Mouse (Mus musculus): ENCODE measurements around the gene Gch1. TPM values are rescaled to one million over a fixed set of nuclear protein-coding genes. Genes with fewer than 3 reads are reported as not detected.

Gch1 gene
- polyA plus RNA-seq, 1 experiment, result 2.9 TPM

GRCm38 (mm10) chr14:47144326-47144725 lies 44.9 kb downstream of the Gch1 start:
- DNase-seq, result no peak
- TF ChIP-seq CTCF (IDR thresholded peaks at IDR 0.05; ENCODE audit: borderline replicate concordance, insufficient read depth, low read depth, low read length) (no peak), POLR2A (IDR thresholded peaks at IDR 0.05; ENCODE audit: borderline replicate concordance, insufficient read depth, low read length) (no peak)
- Histone ChIP-seq H3K4me1 (ENCODE audit: control insufficient read depth, insufficient read depth, low read length) (no peaks in the 10 kb centered on the region), H3K27me3 (ENCODE audit: control insufficient read depth, insufficient read depth, low read length) (no peaks in the 10 kb centered on the region), H3K4me3 (replicated peaks; ENCODE audit: insufficient read depth, low read depth, low read length) (no peak overlapping the region), H3K27ac (ENCODE audit: insufficient read depth, low read length) (no peak overlapping the region)
- WGBS, result 97% methylated on average over 5 of the region's 5 CpGs

- no peaks in the 10 kb centered on the region for H3K27me3 ChIP-seq (ENCODE audit: control insufficient read depth, insufficient read depth, low read length)
- H3K4me3 ChIP-seq (replicated peaks; ENCODE audit: insufficient read depth, low read depth, low read length), result no peak overlapping the region
- H3K27ac ChIP-seq (ENCODE audit: insufficient read depth, low read length), result no peak overlapping the region
- 79% methylated on average over 3 of the region's 3 CpGs for WGBS
- no peak for TF ChIP-seq CTCF (IDR thresholded peaks at IDR 0.05; ENCODE audit: borderline replicate concordance, insufficient read depth, low read depth, low read length)
- no peak for TF ChIP-seq POLR2A (IDR thresholded peaks at IDR 0.05; ENCODE audit: borderline replicate concordance, insufficient read depth, low read length)
- DNase-seq, result no peak
- no peaks in the 10 kb centered on the region for H3K4me1 ChIP-seq (ENCODE audit: control insufficient read depth, insufficient read depth, low read length)
These were observed 50.4 kb downstream of the Gch1 start for GRCm38 (mm10) chr14:47138853-47139252.

- TF ChIP-seq POLR2A (IDR thresholded peaks at IDR 0.05; ENCODE audit: borderline replicate concordance, insufficient read depth, low read length), result no peak
- no peak for TF ChIP-seq CTCF (IDR thresholded peaks at IDR 0.05; ENCODE audit: borderline replicate concordance, insufficient read depth, low read depth, low read length)
- no peak overlapping the region for H3K4me3 ChIP-seq (replicated peaks; ENCODE audit: insufficient read depth, low read depth, low read length)
- H3K4me1 ChIP-seq (ENCODE audit: control insufficient read depth, insufficient read depth, low read length), result no peaks in the 10 kb centered on the region
- peak in 1 of 2 experiments; percentile 24 for DNase-seq
- H3K27me3 ChIP-seq (ENCODE audit: control insufficient read depth, insufficient read depth, low read length), result no peaks in the 10 kb centered on the region
- H3K27ac ChIP-seq (ENCODE audit: insufficient read depth, low read length), result no peak overlapping the region
- 88% methylated on average over 5 of the region's 5 CpGs for WGBS
These were observed 52.6 kb downstream of the Gch1 start for GRCm38 (mm10) chr14:47136637-47137036.

- H3K4me3 ChIP-seq (replicated peaks; ENCODE audit: insufficient read depth, low read depth, low read length), result no peak overlapping the region
- no peak overlapping the region for H3K27ac ChIP-seq (ENCODE audit: insufficient read depth, low read length)
- no peak for DNase-seq
- no peak for TF ChIP-seq POLR2A (IDR thresholded peaks at IDR 0.05; ENCODE audit: borderline replicate concordance, insufficient read depth, low read length)
- TF ChIP-seq CTCF (IDR thresholded peaks at IDR 0.05; ENCODE audit: borderline replicate concordance, insufficient read depth, low read depth, low read length), result no peak
- H3K27me3 ChIP-seq (ENCODE audit: control insufficient read depth, insufficient read depth, low read length), result no peaks in the 10 kb centered on the region
- H3K4me1 ChIP-seq (ENCODE audit: control insufficient read depth, insufficient read depth, low read length), result no peaks in the 10 kb centered on the region
- WGBS, result 70% methylated on average over 10 of the region's 10 CpGs
These were observed 55.3 kb downstream of the Gch1 start for GRCm38 (mm10) chr14:47133948-47134347.

GRCm38 (mm10) chr14:47127987-47128386 lies 61.2 kb downstream of the Gch1 start:
- no peak for DNase-seq
- H3K4me3 ChIP-seq (replicated peaks; ENCODE audit: insufficient read depth, low read depth, low read length), result no peak overlapping the region
- no peak for TF ChIP-seq CTCF (IDR thresholded peaks at IDR 0.05; ENCODE audit: borderline replicate concordance, insufficient read depth, low read depth, low read length)
- TF ChIP-seq POLR2A (IDR thresholded peaks at IDR 0.05; ENCODE audit: borderline replicate concordance, insufficient read depth, low read length), result no peak
- no peaks in the 10 kb centered on the region for H3K4me1 ChIP-seq (ENCODE audit: control insufficient read depth, insufficient read depth, low read length)
- no peak overlapping the region for H3K27ac ChIP-seq (ENCODE audit: insufficient read depth, low read length)
- H3K27me3 ChIP-seq (ENCODE audit: control insufficient read depth, insufficient read depth, low read length), result no peaks in the 10 kb centered on the region
- WGBS, result 87% methylated on average over 5 of the region's 5 CpGs

- H3K4me3 ChIP-seq (replicated peaks; ENCODE audit: insufficient read depth, low read depth, low read length), result no peak overlapping the region
- no peak for DNase-seq
- no peak for TF ChIP-seq CTCF (IDR thresholded peaks at IDR 0.05; ENCODE audit: borderline replicate concordance, insufficient read depth, low read depth, low read length)
- no peak for TF ChIP-seq POLR2A (IDR thresholded peaks at IDR 0.05; ENCODE audit: borderline replicate concordance, insufficient read depth, low read length)
- no peaks in the 10 kb centered on the region for H3K27me3 ChIP-seq (ENCODE audit: control insufficient read depth, insufficient read depth, low read length)
- H3K4me1 ChIP-seq (ENCODE audit: control insufficient read depth, insufficient read depth, low read length), result no peaks in the 10 kb centered on the region
- H3K27ac ChIP-seq (ENCODE audit: insufficient read depth, low read length), result no peak overlapping the region
- WGBS, result 44% methylated on average over 7 of the region's 7 CpGs
These were observed 71.7 kb downstream of the Gch1 start for GRCm38 (mm10) chr14:47117522-47117921.

- Histone ChIP-seq H3K27ac (ENCODE audit: insufficient read depth, low read length) (no peak overlapping the region), H3K27me3 (ENCODE audit: control insufficient read depth, insufficient read depth, low read length) (no peaks in the 10 kb centered on the region), H3K4me3 (replicated peaks; ENCODE audit: insufficient read depth, low read depth, low read length) (no peak overlapping the region), H3K4me1 (ENCODE audit: control insufficient read depth, insufficient read depth, low read length) (no peaks in the 10 kb centered on the region)
- 79% methylated on average over 10 of the region's 10 CpGs for WGBS
- no peak for DNase-seq
- TF ChIP-seq CTCF (IDR thresholded peaks at IDR 0.05; ENCODE audit: borderline replicate concordance, insufficient read depth, low read depth, low read length), result no peak
- TF ChIP-seq POLR2A (IDR thresholded peaks at IDR 0.05; ENCODE audit: borderline replicate concordance, insufficient read depth, low read length), result no peak
These were observed 73.0 kb downstream of the Gch1 start for GRCm38 (mm10) chr14:47116062-47116762.

- 58% methylated on average over 9 of the region's 9 CpGs for WGBS
- no peak for DNase-seq
- TF ChIP-seq CTCF (IDR thresholded peaks at IDR 0.05; ENCODE audit: borderline replicate concordance, insufficient read depth, low read depth, low read length), result no peak
- TF ChIP-seq POLR2A (IDR thresholded peaks at IDR 0.05; ENCODE audit: borderline replicate concordance, insufficient read depth, low read length), result no peak
These were observed 74.1 kb downstream of the Gch1 start for GRCm38 (mm10) chr14:47115154-47115553.

More at GRCm38 (mm10) chr14:47115154-47115553, 74.1 kb downstream of the Gch1 start:
- H3K4me3 ChIP-seq (replicated peaks; ENCODE audit: insufficient read depth, low read depth, low read length), result no peak overlapping the region
- no peak overlapping the region for H3K27ac ChIP-seq (ENCODE audit: insufficient read depth, low read length)
- no peaks in the 10 kb centered on the region for H3K27me3 ChIP-seq (ENCODE audit: control insufficient read depth, insufficient read depth, low read length)
- peaks cover 6% of the 10 kb centered on the region for H3K4me1 ChIP-seq (ENCODE audit: control insufficient read depth, insufficient read depth, low read length)

All from cerebellum, adult 2 months (tissue).